Mouse (Mus musculus) neural tube, embryonic 13.5 days (tissue): ENCODE measurements around the gene Cbr4. TPM values are rescaled to one million over a fixed set of nuclear protein-coding genes. Genes with fewer than 3 reads are reported as not detected.
A peak's percentile ranks its signal among the peaks of the same experiment; 100 is the strongest.

ENCODE experiments used
- ATAC-seq: fragments of 200-750 bp; cut with Nextera tagmentation; 2 replicates; pipeline ENCODE4 v1.8.0; 2017; ENCODE audit warnings: low read depth, mild to moderate bottlenecking, moderate TSS enrichment, moderate library complexity
- H3K27ac ChIP-seq: fragments of 300-500 bp; sonication (generic); replicated peaks from 2 replicates; pipeline ENCODE4 v1.5.1; 2015; ENCODE audit warnings: moderate library complexity, mild to moderate bottlenecking, inconsistent platforms
- H3K27me3 ChIP-seq: fragments of 300-500 bp; sonication (generic); 2 replicates; pipeline ENCODE4 v1.6.1; 2015; ENCODE audit warnings: mild to moderate bottlenecking, inconsistent platforms
- H3K36me3 ChIP-seq: fragments of 300-500 bp; sonication (generic); 2 replicates; pipeline ENCODE4 v1.6.1; 2015; ENCODE audit warnings: mild to moderate bottlenecking, inconsistent platforms
- H3K4me1 ChIP-seq: fragments of 300-500 bp; sonication (generic); replicated peaks from 2 replicates; pipeline ENCODE4 v1.6.1; 2015; ENCODE audit warnings: inconsistent platforms
- H3K4me2 ChIP-seq: fragments of 300-500 bp; sonication (generic); 2 replicates; pipeline ENCODE4 v1.6.1; 2015; ENCODE audit warnings: inconsistent platforms, mild to moderate bottlenecking, moderate library complexity
- H3K4me3 ChIP-seq: fragments of 300-500 bp; sonication (generic); 2 replicates; pipeline ENCODE4 v1.5.1; 2015; ENCODE audit warnings: mild to moderate bottlenecking, inconsistent platforms
- H3K9ac ChIP-seq: fragments of 300-500 bp; sonication (generic); 2 replicates; pipeline ENCODE4 v1.6.1; 2015; ENCODE audit warnings: moderate library complexity, mild to moderate bottlenecking, inconsistent platforms
- H3K9me3 ChIP-seq: fragments of 300-500 bp; sonication (generic); 2 replicates; pipeline ENCODE4 v1.6.1; 2016; ENCODE audit warnings: inconsistent platforms
- WGBS: fragments of 180-500 bp; shearing (Covaris S2); methylation state at CpG from one replicate; pipeline ENCODE4 v1.1.7; 2015; 5-methylcytosine and 5-hydroxymethylcytosine counted together
- polyA plus RNA-seq: library from polyadenylated mRNA; unstranded; fragments of >200 nt; fragmentation: Nextera tagmentation; extraction: Ambion mirVana; gene quantifications from 2 replicates; pipeline ENCODE4 v1.2.1, GENCODE M21; 2015

The Cbr4 gene
- polyA plus RNA-seq, 1 experiment from 2014 or later = 21.7 TPM

GRCm38 (mm10) chr8:61466696-61467552, 20.6 kb upstream of the Cbr4 start:
- H3K9ac ChIP-seq = no peak overlapping the region
- no peaks in the 10 kb centered on the region for H3K27me3 ChIP-seq
- 0 out of 2 replicates have a peak overlapping the region, but pooled peaks have one; percentile 15 for H3K27ac ChIP-seq
- peaks cover 12% of the 10 kb centered on the region for H3K4me1 ChIP-seq
- no peak overlapping the region for H3K4me2 ChIP-seq
- H3K4me3 ChIP-seq = no peak overlapping the region
- no peaks in the 10 kb centered on the region for H3K9me3 ChIP-seq
- ATAC-seq = peak; percentile 63; the same call in 1 of the 2 replicates
- WGBS = 66% methylated on average over 15 of the region's 15 CpGs
- no peaks in the 10 kb centered on the region for H3K36me3 ChIP-seq

- WGBS = 92% methylated on average over 3 of the region's 3 CpGs
- Histone ChIP-seq H3K9me3 (no peaks in the 10 kb centered on the region), H3K4me3 (no peak overlapping the region), H3K36me3 (no peaks in the 10 kb centered on the region), H3K9ac (no peak overlapping the region), H3K4me2 (no peak overlapping the region), H3K4me1 (peaks cover 12% of the 10 kb centered on the region), H3K27me3 (no peaks in the 10 kb centered on the region), H3K27ac (0 out of 2 replicates have a peak overlapping the region, but pooled peaks have one; percentile 15)
- ATAC-seq = no peak
These were observed 20.1 kb upstream of the Cbr4 start for GRCm38 (mm10) chr8:61467553-61467815.

GRCm38 (mm10) chr8:61470213-61470612, 17.3 kb upstream of the Cbr4 start:
- no peaks in the 10 kb centered on the region for H3K36me3 ChIP-seq
- no peak overlapping the region for H3K4me3 ChIP-seq
- H3K27ac ChIP-seq = no peak overlapping the region
- H3K4me1 ChIP-seq = peaks cover 12% of the 10 kb centered on the region
- no peaks in the 10 kb centered on the region for H3K27me3 ChIP-seq
- no peak overlapping the region for H3K4me2 ChIP-seq
- whole genome bisulfite sequencing = 75% methylated on average over 4 of the region's 4 CpGs
- no peaks in the 10 kb centered on the region for H3K9me3 ChIP-seq
- H3K9ac ChIP-seq = no peak overlapping the region
- ATAC-seq = no peak

GRCm38 (mm10) chr8:61475251-61475673, 12.3 kb upstream of the Cbr4 start:
- no peak overlapping the region for H3K27ac ChIP-seq
- 67% methylated on average over 6 of the region's 6 CpGs for WGBS
- ATAC-seq = no peak
- no peaks in the 10 kb centered on the region for H3K27me3 ChIP-seq
- H3K4me1 ChIP-seq = no peaks in the 10 kb centered on the region
- H3K9me3 ChIP-seq = no peaks in the 10 kb centered on the region
- no peak overlapping the region for H3K4me2 ChIP-seq
- H3K4me3 ChIP-seq = no peak overlapping the region
- H3K9ac ChIP-seq = no peak overlapping the region
- H3K36me3 ChIP-seq = no peaks in the 10 kb centered on the region

- Histone ChIP-seq H3K27ac (no peak overlapping the region), H3K9ac (no peak overlapping the region), H3K9me3 (no peaks in the 10 kb centered on the region), H3K4me3 (no peak overlapping the region), H3K27me3 (no peaks in the 10 kb centered on the region), H3K4me1 (no peaks in the 10 kb centered on the region), H3K36me3 (no peaks in the 10 kb centered on the region), H3K4me2 (no peak overlapping the region)
- WGBS = 85% methylated on average over 9 of the region's 9 CpGs
- ATAC-seq = no peak
These were observed 11.4 kb upstream of the Cbr4 start for GRCm38 (mm10) chr8:61476160-61476559.

- Histone ChIP-seq H3K9me3 (no peaks in the 10 kb centered on the region), H3K9ac (no peak overlapping the region), H3K4me2 (no peak overlapping the region), H3K36me3 (no peaks in the 10 kb centered on the region), H3K27me3 (no peaks in the 10 kb centered on the region), H3K4me1 (no peaks in the 10 kb centered on the region), H3K27ac (no peak overlapping the region), H3K4me3 (no peak overlapping the region)
- ATAC-seq = no peak
- 94% methylated on average over 4 of the region's 4 CpGs for WGBS
These were observed 9.4 kb upstream of the Cbr4 start for GRCm38 (mm10) chr8:61478150-61478549.

- Histone ChIP-seq H3K4me3 (no peak overlapping the region), H3K27ac (no peak overlapping the region), H3K4me2 (no peak overlapping the region), H3K36me3 (no peaks in the 10 kb centered on the region), H3K4me1 (no peaks in the 10 kb centered on the region), H3K27me3 (no peaks in the 10 kb centered on the region), H3K9me3 (no peaks in the 10 kb centered on the region), H3K9ac (no peak overlapping the region)
- no peak for ATAC-seq
- WGBS = 84% methylated on average over 8 of the region's 8 CpGs
These were observed 8.7 kb upstream of the Cbr4 start for GRCm38 (mm10) chr8:61478793-61479192.

GRCm38 (mm10) chr8:61479506-61480214, 7.9 kb upstream of the Cbr4 start:
- H3K9ac ChIP-seq = no peak overlapping the region
- no peaks in the 10 kb centered on the region for H3K27me3 ChIP-seq
- WGBS = 60% methylated on average over 10 of the region's 11 CpGs
- no peaks in the 10 kb centered on the region for H3K4me1 ChIP-seq
- no peak overlapping the region for H3K4me2 ChIP-seq
- H3K9me3 ChIP-seq = no peaks in the 10 kb centered on the region
- H3K36me3 ChIP-seq = no peaks in the 10 kb centered on the region
- H3K27ac ChIP-seq = no peak overlapping the region
- ATAC-seq = peak; percentile 67
- no peak overlapping the region for H3K4me3 ChIP-seq

- H3K27ac ChIP-seq = no peak overlapping the region
- ATAC-seq = peak; percentile 36; the same call in 1 of the 2 replicates
- H3K27me3 ChIP-seq = no peaks in the 10 kb centered on the region
- no peaks in the 10 kb centered on the region for H3K4me1 ChIP-seq
- no peak overlapping the region for H3K9ac ChIP-seq
- 89% methylated on average over 14 of the region's 14 CpGs for WGBS
- H3K9me3 ChIP-seq = no peaks in the 10 kb centered on the region
- no peak overlapping the region for H3K4me2 ChIP-seq
- no peaks in the 10 kb centered on the region for H3K36me3 ChIP-seq
- H3K4me3 ChIP-seq = no peak overlapping the region
These were observed 7.1 kb upstream of the Cbr4 start for GRCm38 (mm10) chr8:61480260-61480967.

- no peak overlapping the region for H3K27ac ChIP-seq
- no peaks in the 10 kb centered on the region for H3K9me3 ChIP-seq
- H3K4me3 ChIP-seq = no peak overlapping the region; the same call in 1 of the 2 replicates
- H3K9ac ChIP-seq = no peak overlapping the region
- WGBS = 93% methylated on average over 2 of the region's 2 CpGs
- peaks cover 11% of the 10 kb centered on the region for H3K4me1 ChIP-seq
- H3K36me3 ChIP-seq = peaks cover 6% of the 10 kb centered on the region; the same call in 1 of the 2 replicates
- ATAC-seq = peak; percentile 44; the same call in 1 of the 2 replicates
- H3K4me2 ChIP-seq = no peak overlapping the region
- no peaks in the 10 kb centered on the region for H3K27me3 ChIP-seq
These were observed 508 bp upstream of the Cbr4 start for GRCm38 (mm10) chr8:61486923-61487529.

GRCm38 (mm10) chr8:61488631-61489030, 1.1 kb downstream of the Cbr4 start:
- Histone ChIP-seq H3K4me3 (peak overlapping the region; percentile 76), H3K4me2 (peak overlapping the region; percentile 80), H3K9ac (peak overlapping the region; percentile 87)

GRCm38 (mm10) chr8:61497110-61497509, 9.6 kb downstream of the Cbr4 start:
- Histone ChIP-seq H3K4me2 (no peak overlapping the region), H3K36me3 (peaks cover 21% of the 10 kb centered on the region), H3K4me1 (no peaks in the 10 kb centered on the region), H3K9ac (no peak overlapping the region), H3K27me3 (no peaks in the 10 kb centered on the region), H3K4me3 (no peak overlapping the region), H3K27ac (no peak overlapping the region), H3K9me3 (no peaks in the 10 kb centered on the region)
- no peak for ATAC-seq
- 89% methylated on average over 4 of the region's 4 CpGs for WGBS

More at GRCm38 (mm10) chr8:61488631-61489030, 1.1 kb downstream of the Cbr4 start:
- peaks cover 11% of the 10 kb centered on the region for H3K36me3 ChIP-seq
- whole genome bisulfite sequencing = 92% methylated on average over 8 of the region's 8 CpGs
- H3K4me1 ChIP-seq = peaks cover 11% of the 10 kb centered on the region
- H3K27ac ChIP-seq = no peak overlapping the region
- no peaks in the 10 kb centered on the region for H3K9me3 ChIP-seq
- ATAC-seq = no peak
- no peaks in the 10 kb centered on the region for H3K27me3 ChIP-seq
